Mouse (Mus musculus): ENCODE results near the gene Ensa. TPM values are rescaled to one million over a fixed set of nuclear protein-coding genes. Genes with fewer than 3 reads are reported as not detected.
A peak's percentile ranks its signal among the peaks of the same experiment; 100 is the strongest.
"Not testable (repeated sequence)": the region's sequence is repeated elsewhere in the genome, so short reads cannot be mapped to it uniquely, and the experiment has no call there.

Ensa gene
- polyA plus RNA-seq, 1 experiment from 2014 or later = 85.4 TPM

GRCm38 (mm10) chr3:95645313-95646235, 20.8 kb downstream of the Ensa start:
- H3K36me3 ChIP-seq = no peaks in the 10 kb centered on the region
- 59% methylated on average over 10 of the region's 10 CpGs for WGBS

GRCm38 (mm10) chr3:95648016-95648415, 23.2 kb downstream of the Ensa start:
- no peak overlapping the region for H3K4me3 ChIP-seq
- H3K27me3 ChIP-seq = no peaks in the 10 kb centered on the region
- H3K36me3 ChIP-seq = no peaks in the 10 kb centered on the region
- no peaks in the 10 kb centered on the region for H3K9me3 ChIP-seq
- no peak overlapping the region for H3K9ac ChIP-seq
- 92% methylated on average over 5 of the region's 5 CpGs for WGBS
- no peak for ATAC-seq (ENCODE audit: insufficient number of reproducible peaks, insufficient read depth, low FRiP score, low TSS enrichment)
- H3K4me2 ChIP-seq (replicated peaks) = no peak overlapping the region
- H3K4me1 ChIP-seq = peaks cover 9% of the 10 kb centered on the region
- no peak overlapping the region for H3K27ac ChIP-seq

More at GRCm38 (mm10) chr3:95645313-95646235, 20.8 kb downstream of the Ensa start:
- Histone ChIP-seq H3K27me3 (no peaks in the 10 kb centered on the region), H3K9ac (no peak overlapping the region), H3K4me3 (no peak overlapping the region), H3K27ac (no peak overlapping the region), H3K9me3 (no peaks in the 10 kb centered on the region), H3K4me1 (no peaks in the 10 kb centered on the region), H3K4me2 (replicated peaks) (no peak overlapping the region)
- ATAC-seq (ENCODE audit: insufficient number of reproducible peaks, insufficient read depth, low FRiP score, low TSS enrichment) = no peak

- no peak for ATAC-seq (ENCODE audit: insufficient number of reproducible peaks, insufficient read depth, low FRiP score, low TSS enrichment)
- H3K27me3 ChIP-seq = no peaks in the 10 kb centered on the region
- H3K27ac ChIP-seq = peak overlapping the region; percentile 20; the same call in 1 of the 2 replicates
- no peak overlapping the region for H3K4me3 ChIP-seq
- H3K4me2 ChIP-seq (replicated peaks) = no peak overlapping the region
- no peaks in the 10 kb centered on the region for H3K36me3 ChIP-seq
- no peaks in the 10 kb centered on the region for H3K9me3 ChIP-seq
- WGBS = 69% methylated on average over 6 of the region's 6 CpGs
- peaks cover 18% of the 10 kb centered on the region for H3K4me1 ChIP-seq
- no peak overlapping the region for H3K9ac ChIP-seq
These were observed 25.7 kb downstream of the Ensa start for GRCm38 (mm10) chr3:95650276-95651032.

- Histone ChIP-seq H3K9ac (no peak overlapping the region), H3K4me1 (peaks cover 18% of the 10 kb centered on the region), H3K9me3 (no peaks in the 10 kb centered on the region), H3K27me3 (no peaks in the 10 kb centered on the region), H3K4me2 (replicated peaks) (no peak overlapping the region), H3K36me3 (no peaks in the 10 kb centered on the region), H3K27ac (peak overlapping the region; percentile 20; the same call in 1 of the 2 replicates), H3K4me3 (no peak overlapping the region)
- 82% methylated on average over 3 of the region's 3 CpGs for whole genome bisulfite sequencing
- ATAC-seq (ENCODE audit: insufficient number of reproducible peaks, insufficient read depth, low FRiP score, low TSS enrichment) = no peak
These were observed 26.2 kb downstream of the Ensa start for GRCm38 (mm10) chr3:95651033-95651373.

GRCm38 (mm10) chr3:95651391-95652203, 26.8 kb downstream of the Ensa start:
- Histone ChIP-seq H3K4me1 (peaks cover 18% of the 10 kb centered on the region), H3K9ac (no peak overlapping the region), H3K4me2 (replicated peaks) (no peak overlapping the region), H3K4me3 (no peak overlapping the region), H3K27me3 (no peaks in the 10 kb centered on the region), H3K36me3 (no peaks in the 10 kb centered on the region), H3K9me3 (no peaks in the 10 kb centered on the region), H3K27ac (no peak overlapping the region)
- 82% methylated on average over 16 of the region's 16 CpGs for WGBS
- ATAC-seq (ENCODE audit: insufficient number of reproducible peaks, insufficient read depth, low FRiP score, low TSS enrichment) = no peak

- Histone ChIP-seq H3K4me3 (no peak overlapping the region), H3K9me3 (no peaks in the 10 kb centered on the region), H3K27ac (no peak overlapping the region), H3K9ac (no peak overlapping the region), H3K4me2 (replicated peaks) (no peak overlapping the region), H3K36me3 (no peaks in the 10 kb centered on the region), H3K27me3 (no peaks in the 10 kb centered on the region), H3K4me1 (peaks cover 18% of the 10 kb centered on the region)
- no peak for ATAC-seq (ENCODE audit: insufficient number of reproducible peaks, insufficient read depth, low FRiP score, low TSS enrichment)
- WGBS = 53% methylated on average over 7 of the region's 7 CpGs
These were observed 27.5 kb downstream of the Ensa start for GRCm38 (mm10) chr3:95652204-95652811.

- Histone ChIP-seq H3K4me1 (peaks cover 18% of the 10 kb centered on the region), H3K27ac (no peak overlapping the region), H3K4me3 (no peak overlapping the region), H3K9ac (no peak overlapping the region), H3K4me2 (replicated peaks) (no peak overlapping the region), H3K36me3 (no peaks in the 10 kb centered on the region), H3K27me3 (no peaks in the 10 kb centered on the region), H3K9me3 (no peaks in the 10 kb centered on the region)
- ATAC-seq (ENCODE audit: insufficient number of reproducible peaks, insufficient read depth, low FRiP score, low TSS enrichment) = no peak
- 12% methylated on average over 6 of the region's 6 CpGs for WGBS
These were observed 28.1 kb downstream of the Ensa start for GRCm38 (mm10) chr3:95652871-95653270.

GRCm38 (mm10) chr3:95653473-95654034, 28.8 kb downstream of the Ensa start:
- ATAC-seq (ENCODE audit: insufficient number of reproducible peaks, insufficient read depth, low FRiP score, low TSS enrichment) = no peak
- WGBS = 10% methylated on average over 11 of the region's 11 CpGs
- no peak overlapping the region for H3K9ac ChIP-seq

GRCm38 (mm10) chr3:95654371-95654770, 29.6 kb downstream of the Ensa start:
- WGBS = 79% methylated on average over 3 of the region's 3 CpGs
- H3K4me1 ChIP-seq = peaks cover 18% of the 10 kb centered on the region
- not testable (repeated sequence) for ATAC-seq (ENCODE audit: insufficient number of reproducible peaks, insufficient read depth, low FRiP score, low TSS enrichment); H3K36me3 ChIP-seq; H3K27ac ChIP-seq; H3K9ac ChIP-seq; H3K4me2 ChIP-seq (replicated peaks); H3K27me3 ChIP-seq; H3K4me3 ChIP-seq; H3K9me3 ChIP-seq

More at GRCm38 (mm10) chr3:95653473-95654034, 28.8 kb downstream of the Ensa start:
- Histone ChIP-seq H3K4me3 (no peak overlapping the region), H3K27ac (peak overlapping the region; percentile 57; the same call in 1 of the 2 replicates), H3K4me1 (peaks cover 18% of the 10 kb centered on the region), H3K9me3 (no peaks in the 10 kb centered on the region), H3K27me3 (no peaks in the 10 kb centered on the region), H3K36me3 (no peaks in the 10 kb centered on the region), H3K4me2 (replicated peaks) (no peak overlapping the region)

- no peak for ATAC-seq (ENCODE audit: insufficient number of reproducible peaks, insufficient read depth, low FRiP score, low TSS enrichment)
- no peak overlapping the region for H3K27ac ChIP-seq
- H3K4me2 ChIP-seq (replicated peaks) = no peak overlapping the region
- no peaks in the 10 kb centered on the region for H3K9me3 ChIP-seq
- 90% methylated on average over 5 of the region's 5 CpGs for WGBS
- peaks cover 20% of the 10 kb centered on the region for H3K4me1 ChIP-seq
- no peaks in the 10 kb centered on the region for H3K36me3 ChIP-seq
- H3K9ac ChIP-seq = no peak overlapping the region
- H3K27me3 ChIP-seq = no peaks in the 10 kb centered on the region
- no peak overlapping the region for H3K4me3 ChIP-seq
These were observed 30.6 kb downstream of the Ensa start for GRCm38 (mm10) chr3:95655437-95655836.

- Histone ChIP-seq H3K27me3 (no peaks in the 10 kb centered on the region), H3K9me3 (no peaks in the 10 kb centered on the region), H3K4me2 (replicated peaks) (no peak overlapping the region), H3K4me1 (peaks cover 35% of the 10 kb centered on the region), H3K4me3 (no peak overlapping the region), H3K27ac (no peak overlapping the region), H3K36me3 (peaks cover 11% of the 10 kb centered on the region), H3K9ac (no peak overlapping the region)
- 92% methylated on average over 3 of the region's 3 CpGs for WGBS
- no peak for ATAC-seq (ENCODE audit: insufficient number of reproducible peaks, insufficient read depth, low FRiP score, low TSS enrichment)
These were observed 32.3 kb downstream of the Ensa start for GRCm38 (mm10) chr3:95657108-95657507.
